Mouse (Mus musculus): Measurements from ENCODE around the gene Rimkla.
A peak's percentile ranks its signal among the peaks of the same experiment; 100 is the strongest.
"Not testable (repeated sequence)": the region's sequence is repeated elsewhere in the genome, so short reads cannot be mapped to it uniquely, and the experiment has no call there.

Rimkla gene

GRCm38 (mm10) chr4:119492291-119492932, at the start of gene Rimkla:
TSS of gene Rimkla (minus strand) at chr4:119492628.
- peak; percentile 75 for DNase-seq (ENCODE audit: low spot score)

- DNase-seq (ENCODE audit: low spot score), result no peak
These were observed 48.1 kb upstream of the Rimkla start for GRCm38 (mm10) chr4:119540533-119540890.

DNA sequence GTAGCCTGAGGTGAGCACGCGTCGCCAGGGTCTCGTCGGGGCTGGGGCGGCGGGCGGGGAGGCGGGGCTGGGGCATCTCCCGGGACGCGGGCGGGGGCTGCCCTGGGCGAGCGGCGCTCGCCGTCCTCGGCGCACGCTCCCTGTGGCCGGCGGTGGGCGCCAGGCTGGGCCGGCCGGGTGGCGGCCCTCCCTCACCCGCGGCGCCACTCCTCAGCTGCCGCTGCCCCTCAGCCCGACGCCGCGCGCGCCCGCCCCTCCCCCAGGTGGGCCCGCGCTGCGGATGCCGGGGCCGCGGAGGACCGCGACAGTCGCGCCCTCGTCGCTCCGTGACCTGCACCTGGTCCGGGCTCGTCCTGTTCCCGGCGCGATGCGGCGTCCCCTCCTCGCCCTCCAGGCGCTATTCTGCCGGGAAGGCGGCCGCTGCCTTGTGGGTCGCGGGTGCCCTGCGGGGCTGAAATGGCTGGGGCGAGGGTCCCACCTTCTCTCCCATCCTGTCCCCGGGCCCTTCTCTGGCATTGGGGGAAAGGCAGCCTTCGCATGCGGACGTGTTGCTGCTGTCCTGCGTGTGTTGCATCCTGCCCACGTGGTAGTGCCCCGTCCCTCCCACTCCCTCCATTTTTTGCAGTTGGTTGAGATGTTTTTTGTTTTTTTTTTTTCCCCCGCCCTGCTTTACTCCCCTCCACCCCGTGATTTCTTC, 47.6 kb upstream of the Rimkla start:
- peak; percentile 64 for DNase-seq (ENCODE audit: low spot score)

DNA sequence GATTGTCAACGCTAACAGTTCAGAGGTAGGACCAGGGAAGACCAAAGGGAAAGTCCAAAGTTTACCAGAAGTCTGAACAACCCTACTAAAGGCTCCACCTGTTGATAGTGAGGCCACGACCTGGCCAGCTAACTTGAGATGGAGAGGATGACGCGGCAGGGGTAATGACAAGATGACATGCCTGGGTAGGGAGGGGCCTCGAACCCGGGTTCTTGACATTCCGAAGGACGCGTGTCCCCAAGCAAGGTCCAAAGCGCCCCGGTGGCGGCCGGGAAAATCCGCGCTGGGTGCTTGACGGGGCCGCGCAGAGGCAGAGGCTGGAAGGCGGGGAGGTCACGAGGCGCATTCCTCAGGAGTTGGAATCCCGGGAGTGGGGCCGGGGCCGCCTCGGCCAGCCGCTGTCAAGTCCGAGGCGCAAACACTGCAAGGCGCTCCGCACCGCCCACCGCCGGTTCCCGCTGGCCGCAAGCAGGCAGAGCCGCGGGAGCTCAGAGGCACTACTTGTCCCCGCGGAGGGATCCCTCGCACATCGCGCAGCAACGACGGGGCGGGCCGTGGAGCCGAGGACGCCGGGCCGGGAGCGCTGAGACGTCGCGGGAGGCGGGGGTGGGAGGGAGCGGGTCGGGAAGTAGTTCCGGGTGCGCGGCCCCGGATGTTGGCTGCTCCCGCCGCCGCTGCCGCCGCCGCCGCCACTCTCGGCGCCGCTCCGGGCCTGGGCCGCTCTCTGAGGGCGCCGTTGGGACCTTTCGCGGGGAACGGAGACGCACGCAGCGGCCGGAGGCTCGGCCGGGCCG, 46.8 kb upstream of the Rimkla start, which contains the start of gene Frg2f1:
Gene Frg2f1 (minus strand): TSS at position 499 of the 794 bp plus-strand sequence.
- DNase-seq (ENCODE audit: low spot score), result peak; percentile 91

DNA sequence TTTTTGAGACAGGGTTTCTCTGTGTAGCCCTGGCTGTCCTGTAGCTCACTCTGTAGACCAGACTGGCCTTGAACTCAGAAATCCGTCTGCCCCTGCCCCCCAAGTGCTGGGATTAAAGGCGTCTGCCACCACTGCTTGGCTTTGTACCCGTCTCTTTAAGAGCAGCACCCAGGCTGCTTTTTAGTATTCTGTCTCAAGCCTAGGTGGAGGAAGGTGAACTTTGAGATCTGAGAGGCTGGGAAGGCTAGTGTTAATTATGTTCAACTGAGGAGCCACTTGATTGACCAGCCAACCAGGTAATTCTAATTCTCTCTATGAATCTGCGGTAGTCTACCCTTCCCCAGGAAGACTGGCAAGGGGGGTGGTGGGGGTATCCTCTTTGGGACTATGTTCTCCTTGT, 45.0 kb upstream of the Rimkla start:
- no peak for DNase-seq (ENCODE audit: low spot score)

DNA sequence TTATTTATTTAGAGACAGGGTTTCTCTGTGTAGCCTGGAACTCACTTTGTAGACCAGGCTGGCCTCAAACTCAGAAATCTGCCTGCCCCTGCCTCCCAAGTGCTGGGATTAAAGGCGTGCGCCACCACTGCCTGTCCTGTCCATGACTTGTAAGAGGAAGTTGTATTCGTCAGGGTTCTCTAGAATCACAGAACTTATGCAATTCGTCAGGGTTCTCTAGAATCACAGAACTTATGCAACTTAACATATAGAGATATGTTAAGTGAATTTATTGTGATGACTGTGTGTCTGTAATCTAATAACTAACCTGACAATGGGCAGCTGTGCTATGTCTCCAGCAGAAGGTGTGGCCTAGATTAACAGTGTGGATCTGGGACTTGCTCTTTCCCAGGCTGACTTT, 44.2 kb upstream of the Rimkla start, which contains the start of gene Foxj3:
Gene Foxj3 (plus strand): TSS at position 390 of the 400 bp plus-strand sequence.
- not testable (repeated sequence) for DNase-seq (ENCODE audit: low spot score)

DNA sequence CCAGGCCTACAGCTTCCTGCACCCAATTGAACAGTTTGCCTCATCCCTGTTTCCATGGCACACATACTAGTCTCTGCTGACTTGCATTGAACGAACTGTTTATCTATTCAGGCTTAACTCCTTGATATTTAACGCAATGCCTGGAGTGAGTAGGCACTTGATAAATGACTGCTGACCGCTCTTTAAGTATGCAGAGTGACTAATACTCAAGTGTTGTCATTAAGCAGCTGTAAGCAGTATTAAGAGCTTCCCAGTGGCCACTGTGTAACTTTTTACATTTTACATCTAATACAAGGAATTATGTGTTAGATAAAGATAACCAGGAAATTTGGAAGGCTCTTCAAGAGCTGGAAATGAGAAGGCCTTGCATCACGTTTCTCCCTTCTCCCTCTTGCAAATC, 42.7 kb upstream of the Rimkla start:
- DNase-seq (ENCODE audit: low spot score), result no peak

DNA sequence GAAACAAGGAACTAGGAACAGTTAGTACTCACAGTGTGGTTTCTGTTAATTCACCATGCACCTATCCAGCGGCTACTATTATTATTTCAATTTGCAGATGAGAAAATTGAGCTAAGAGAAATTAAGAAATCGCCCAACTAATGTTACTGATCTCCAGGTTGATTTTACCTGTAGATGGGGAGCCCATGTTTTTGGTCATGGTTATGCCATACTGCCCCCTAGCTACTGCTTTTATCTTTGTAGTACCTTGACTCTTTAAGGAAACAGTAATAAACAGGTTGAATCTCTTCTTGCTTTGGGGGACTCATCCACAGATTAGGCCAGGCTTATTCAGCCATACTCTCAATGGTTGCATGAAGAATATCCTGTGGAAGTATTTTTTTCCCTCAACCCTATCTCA, 39.4 kb upstream of the Rimkla start:
- no peak for DNase-seq (ENCODE audit: low spot score)

DNA sequence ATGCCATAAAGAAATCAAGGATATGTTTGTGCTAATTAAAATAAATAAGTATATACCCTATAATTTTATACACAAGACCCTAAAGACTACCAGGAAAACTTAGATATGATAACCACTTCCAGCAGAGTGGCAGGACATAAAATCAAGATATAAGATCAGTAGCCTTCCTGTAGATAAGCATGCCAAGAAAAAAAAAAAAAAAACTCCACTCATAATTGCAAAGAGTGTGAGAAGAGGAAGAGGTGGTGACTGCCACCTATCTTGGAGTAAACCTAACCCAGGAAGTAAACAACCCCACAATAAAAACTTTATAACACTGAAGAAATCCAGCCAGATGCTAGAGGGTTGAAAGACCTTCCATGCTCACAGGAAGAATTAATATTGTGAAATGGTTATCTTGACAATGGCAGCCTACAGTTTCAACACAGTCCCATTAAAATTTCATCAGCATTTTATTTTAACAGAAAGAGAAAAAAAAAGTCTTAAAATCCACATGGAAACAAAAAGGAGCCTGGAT, 34.0 kb upstream of the Rimkla start:
- no peak for DNase-seq (ENCODE audit: low spot score)

DNA sequence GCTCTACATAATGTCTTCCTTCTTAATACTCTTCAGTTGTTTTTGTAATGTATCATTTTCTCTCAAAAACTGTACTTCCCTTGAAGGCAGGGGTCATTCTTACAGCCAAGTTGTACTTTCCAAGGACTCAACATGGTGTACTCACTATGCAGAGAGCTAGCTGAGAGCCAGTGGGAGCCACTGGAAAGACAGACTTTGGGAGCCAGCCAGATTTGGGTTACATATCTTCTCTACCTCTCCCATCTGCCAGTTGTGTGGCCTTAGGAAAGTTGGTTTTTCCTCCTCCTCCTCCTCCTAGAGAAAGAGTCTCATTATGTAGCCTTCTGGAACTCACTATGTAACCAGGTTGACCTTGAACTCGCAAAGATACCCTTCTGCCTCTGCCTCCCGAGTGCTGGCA, 32.0 kb upstream of the Rimkla start:
- no peak for DNase-seq (ENCODE audit: low spot score)

DNA sequence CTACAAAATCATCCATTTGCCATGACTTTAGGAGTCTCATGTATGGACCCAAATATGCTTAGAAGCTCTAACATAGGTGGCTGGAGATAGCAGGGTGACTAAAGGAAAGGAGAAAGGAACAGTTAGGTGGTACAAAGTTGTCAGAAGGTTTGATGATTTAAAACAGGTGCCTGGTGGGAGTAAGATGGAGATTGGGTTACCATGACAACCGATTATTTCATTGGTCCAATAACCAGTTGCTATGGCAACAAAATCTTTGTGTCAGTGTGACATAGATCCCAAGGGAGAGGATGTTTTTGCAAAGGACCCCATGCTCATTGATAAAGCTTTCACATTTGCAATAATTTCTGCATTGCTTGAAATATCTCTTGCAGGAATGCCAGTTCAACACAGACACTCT, 31.6 kb upstream of the Rimkla start:
- DNase-seq (ENCODE audit: low spot score), result no peak

DNA sequence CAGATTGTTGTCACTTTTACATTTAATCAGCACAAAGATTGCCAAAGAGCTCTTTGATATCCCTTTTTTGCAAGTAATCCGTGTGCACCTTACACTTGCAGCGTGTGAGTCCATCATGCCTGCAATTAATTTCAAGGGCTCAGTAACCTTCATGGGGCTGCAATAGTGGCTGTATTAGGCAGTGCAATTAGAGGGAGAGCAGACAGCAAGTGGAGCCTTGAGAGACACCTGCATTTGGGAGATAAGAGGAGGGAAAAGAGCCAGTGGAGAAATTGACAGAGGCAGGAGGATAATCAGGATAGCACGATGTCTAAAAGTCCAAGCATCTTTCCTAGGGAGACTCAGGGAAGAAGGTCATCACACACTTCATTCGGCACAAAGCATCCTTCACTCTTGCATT, 31.1 kb upstream of the Rimkla start:
- no peak for DNase-seq (ENCODE audit: low spot score)

DNA sequence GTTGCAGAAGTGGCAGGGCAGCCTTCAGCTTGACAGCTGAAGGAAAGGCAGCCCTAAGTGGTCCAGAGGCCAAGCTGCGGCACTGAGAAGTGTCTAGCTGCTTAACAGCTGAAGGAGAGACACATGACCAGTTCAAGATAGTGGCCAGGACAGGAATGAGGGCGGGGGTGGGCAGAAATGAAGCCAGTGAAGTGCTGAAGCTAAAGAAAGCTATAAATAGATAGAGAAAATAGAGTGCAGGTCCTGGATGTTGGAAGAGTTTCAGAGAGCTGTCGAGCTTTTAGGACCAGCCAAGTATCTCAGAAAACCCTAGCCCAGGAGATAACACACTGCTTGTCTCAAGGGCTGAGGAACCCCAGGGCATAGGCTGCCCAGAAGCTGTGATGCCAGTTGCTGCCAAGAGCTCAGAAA, 20.3 kb upstream of the Rimkla start:
- DNase-seq (ENCODE audit: low spot score), result no peak

- no peak for DNase-seq (ENCODE audit: low spot score)
These were observed 19.2 kb upstream of the Rimkla start for GRCm38 (mm10) chr4:119511591-119511990.

DNA sequence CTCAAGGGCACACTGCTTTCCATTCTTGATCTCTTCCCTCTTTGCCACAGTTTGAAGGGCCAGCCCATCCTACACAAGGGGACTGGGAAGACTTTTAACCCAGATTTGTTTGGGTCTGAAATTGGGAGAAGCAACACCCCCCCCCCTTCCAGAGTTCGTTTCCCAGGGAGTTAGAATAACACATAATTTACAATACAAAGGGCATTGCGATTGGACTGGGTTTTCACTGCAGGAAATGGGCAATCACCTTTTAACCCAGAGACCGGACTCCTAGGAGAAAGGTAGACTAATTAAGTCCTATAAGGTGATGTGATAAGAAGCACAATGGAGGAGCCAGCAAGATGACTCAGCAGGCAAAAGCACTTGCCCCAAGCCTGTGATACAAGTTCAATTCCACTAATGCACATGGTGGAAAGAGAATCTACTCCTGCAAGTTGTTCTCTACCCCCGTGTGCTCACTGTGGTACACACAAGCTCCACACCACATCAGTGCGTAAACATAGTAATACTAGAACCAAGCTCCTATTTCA, 6.0 kb upstream of the Rimkla start:
- no peak for DNase-seq (ENCODE audit: low spot score)

DNA sequence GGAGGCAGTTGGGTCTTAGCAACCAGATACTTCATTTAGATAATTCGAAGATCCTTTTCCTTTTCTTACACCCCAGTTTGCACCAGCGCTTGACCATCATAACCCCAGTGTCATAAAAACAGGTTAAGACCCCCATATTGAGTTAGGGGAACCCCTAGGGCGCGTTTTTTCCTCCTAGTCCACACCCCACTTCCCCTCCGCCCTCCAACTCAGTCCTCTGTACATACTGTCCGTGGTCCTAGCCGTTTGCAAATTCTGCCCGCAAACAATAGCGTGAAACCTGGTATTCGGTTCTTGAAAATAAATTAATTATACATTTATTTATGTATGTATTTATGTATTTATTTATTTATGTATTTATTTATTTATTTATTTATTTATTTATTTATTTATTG, 502 bp upstream of the Rimkla start:
- no peak for DNase-seq (ENCODE audit: low spot score)

GRCm38 (mm10) chr4:119490806-119491205, 1.6 kb downstream of the Rimkla start:
- DNase-seq (ENCODE audit: low spot score), result peak; percentile 67

GRCm38 (mm10) chr4:119489666-119490065, 2.8 kb downstream of the Rimkla start:
- no peak for DNase-seq (ENCODE audit: low spot score)

GRCm38 (mm10) chr4:119484882-119485281, 7.5 kb downstream of the Rimkla start:
- no peak for DNase-seq (ENCODE audit: low spot score)

- peak; percentile 32 for DNase-seq (ENCODE audit: low spot score)
These were observed 9.4 kb downstream of the Rimkla start for GRCm38 (mm10) chr4:119483051-119483450.

- no peak for DNase-seq (ENCODE audit: low spot score)
These were observed 19.3 kb downstream of the Rimkla start for GRCm38 (mm10) chr4:119473150-119473549.

DNA sequence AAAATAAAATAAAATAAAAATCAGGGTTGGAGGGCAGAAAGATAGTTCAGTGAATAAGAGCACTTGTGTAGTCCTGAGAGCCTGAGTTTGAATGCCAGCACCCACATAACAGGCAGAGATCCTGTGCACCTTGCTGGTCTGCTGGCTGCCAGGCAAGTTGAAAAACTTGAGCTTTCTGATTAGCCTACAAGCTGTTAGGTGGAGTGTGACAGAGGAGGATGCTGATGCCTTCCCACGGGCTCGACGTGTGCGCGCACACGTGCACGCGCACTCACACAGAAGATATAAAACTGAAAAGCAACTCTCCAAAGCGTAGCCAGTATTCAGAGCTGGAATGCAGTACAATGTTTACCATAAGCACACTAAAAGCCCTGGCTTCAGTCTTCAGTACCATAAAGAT, 19.9 kb downstream of the Rimkla start:
- DNase-seq (ENCODE audit: low spot score), result no peak
